Mouse (Mus musculus) testis, adult 2 months (tissue): Measurements from ENCODE around the gene Thada.

Source experiments
- CTCF ChIP-seq: fragments of 200-500 bp; IDR thresholded peaks from 2 replicates; pipeline ENCODE4 v1.5.1; 2012; ENCODE audit warnings: low read depth, mild to moderate bottlenecking, inconsistent platforms, low read length, moderate library complexity; ENCODE audit not compliant: control insufficient read depth, insufficient read depth, insufficient replicate concordance
- POLR2A ChIP-seq: fragments of 200-500 bp; IDR thresholded peaks from 2 replicates; pipeline ENCODE4 v1.6.1; 2012; ENCODE audit warnings: low read depth, mild to moderate bottlenecking, inconsistent platforms, low read length, moderate library complexity; ENCODE audit not compliant: control insufficient read depth

GRCm38 (mm10) chr17:84183291-84183781, 282.7 kb downstream of the Thada start:
- TF ChIP-seq CTCF = no peak
- TF ChIP-seq POLR2A = no peak
